Mouse (Mus musculus) stomach, postnatal 0 days (tissue): ENCODE data around the gene Tuba1b. TPM values are rescaled to one million over a fixed set of nuclear protein-coding genes. Genes with fewer than 3 reads are reported as not detected.
A peak's percentile ranks its signal among the peaks of the same experiment; 100 is the strongest.
"Not testable (repeated sequence)": the region's sequence is repeated elsewhere in the genome, so short reads cannot be mapped to it uniquely, and the experiment has no call there.

Experiments used
- ATAC-seq: fragments of 200-750 bp; cut with Nextera tagmentation; 2 replicates; pipeline ENCODE4 v1.8.0; 2017; ENCODE audit not compliant: low FRiP score, low TSS enrichment
- DNase-seq: peaks from one replicate; pipeline ENCODE4 v3.0.0-alpha.2; 2016; ENCODE audit warnings: low spot score
- H3K27ac ChIP-seq: fragments of 300-500 bp; sonication (generic); replicated peaks from 2 replicates; pipeline ENCODE4 v1.5.1; 2014; ENCODE audit warnings: mild to moderate bottlenecking, control low read depth
- H3K27me3 ChIP-seq: fragments of 300-500 bp; sonication (generic); 2 replicates; pipeline ENCODE4 v1.6.1; 2014; ENCODE audit warnings: low read length; ENCODE audit not compliant: control insufficient read depth, insufficient read depth
- H3K36me3 ChIP-seq: fragments of 300-500 bp; sonication (generic); 2 replicates; pipeline ENCODE4 v1.6.1; 2014; ENCODE audit warnings: low read length, mixed read lengths; ENCODE audit not compliant: control insufficient read depth, insufficient read depth
- H3K4me1 ChIP-seq: fragments of 300-500 bp; sonication (generic); replicated peaks from 2 replicates; pipeline ENCODE4 v1.6.1; 2014; ENCODE audit warnings: antibody characterized with exemption; ENCODE audit not compliant: control insufficient read depth, insufficient read depth
- H3K4me2 ChIP-seq: fragments of 300-500 bp; sonication (generic); replicated peaks from 2 replicates; pipeline ENCODE4 v1.6.1; 2014; ENCODE audit warnings: low read depth, mild to moderate bottlenecking, control low read depth, moderate library complexity
- H3K4me3 ChIP-seq: fragments of 300-500 bp; sonication (generic); 2 replicates; pipeline ENCODE4 v1.5.1; 2014; ENCODE audit warnings: low read depth, low read length, control low read depth
- H3K9ac ChIP-seq: fragments of 300-500 bp; sonication (generic); 2 replicates; pipeline ENCODE4 v1.6.1; 2014; ENCODE audit warnings: mild to moderate bottlenecking, low read length, control low read depth, mixed read lengths
- H3K9me3 ChIP-seq: fragments of 300-500 bp; sonication (generic); 2 replicates; pipeline ENCODE4 v1.6.1; 2016; ENCODE audit warnings: low read length; ENCODE audit not compliant: control insufficient read depth
- CTCF ChIP-seq: IDR thresholded peaks from 2 replicates; pipeline ENCODE4 v1.5.1; 2016; ENCODE audit warnings: antibody characterized with exemption, low read depth, mild to moderate bottlenecking, moderate library complexity
- EP300 ChIP-seq: optimal IDR thresholded peaks from 2 replicates; pipeline ENCODE3; 2016; ENCODE audit warnings: antibody characterized with exemption
- WGBS: fragments of 180-500 bp; shearing (Covaris S2); extraction: QIAGEN DNeasy Blood & Tissue Kit; methylation state at CpG from one replicate; pipeline ENCODE4 v1.1.7; 2014; 5-methylcytosine and 5-hydroxymethylcytosine counted together
- polyA plus RNA-seq: library from polyadenylated mRNA; unstranded; fragments of >200 nt; fragmentation: Nextera tagmentation; extraction: Ambion mirVana; gene quantifications from 2 replicates; pipeline ENCODE4 v1.2.1, GENCODE M21; 2015

Tuba1b gene
- polyA plus RNA-seq, 1 experiment from 2014 or later = 552 TPM

DNA sequence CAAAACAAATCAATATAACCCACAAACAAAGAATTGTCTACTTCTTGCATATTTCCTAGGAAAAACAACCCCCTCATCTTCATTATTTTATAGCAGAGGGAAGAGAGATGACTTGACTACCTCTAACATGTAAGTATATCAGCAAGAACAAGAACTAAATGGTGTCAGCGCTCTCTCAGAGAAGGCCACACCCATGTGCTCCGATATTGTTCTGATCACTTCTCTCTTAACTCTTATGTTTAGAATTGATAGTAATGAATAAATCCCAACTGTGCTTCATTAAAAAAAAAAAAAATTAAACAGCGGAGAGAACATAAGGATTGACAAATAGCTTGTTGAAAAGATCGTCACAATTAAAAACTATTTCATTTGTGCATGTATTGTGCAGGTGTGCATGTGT lies 21.0 kb upstream of the Tuba1b start:
- DNase-seq (no peak), ATAC-seq (no peak)
- Histone ChIP-seq H3K27ac (no peak overlapping the region), H3K4me3 (no peak overlapping the region), H3K4me1 (no peaks in the 10 kb centered on the region), H3K27me3 (no peaks in the 10 kb centered on the region), H3K9me3 (no peaks in the 10 kb centered on the region), H3K36me3 (no peaks in the 10 kb centered on the region), H3K9ac (no peak overlapping the region), H3K4me2 (no peak overlapping the region)
- 75% methylated on average over 4 of the region's 4 CpGs for WGBS
- no peak for TF ChIP-seq EP300
- no peak for TF ChIP-seq CTCF

DNA sequence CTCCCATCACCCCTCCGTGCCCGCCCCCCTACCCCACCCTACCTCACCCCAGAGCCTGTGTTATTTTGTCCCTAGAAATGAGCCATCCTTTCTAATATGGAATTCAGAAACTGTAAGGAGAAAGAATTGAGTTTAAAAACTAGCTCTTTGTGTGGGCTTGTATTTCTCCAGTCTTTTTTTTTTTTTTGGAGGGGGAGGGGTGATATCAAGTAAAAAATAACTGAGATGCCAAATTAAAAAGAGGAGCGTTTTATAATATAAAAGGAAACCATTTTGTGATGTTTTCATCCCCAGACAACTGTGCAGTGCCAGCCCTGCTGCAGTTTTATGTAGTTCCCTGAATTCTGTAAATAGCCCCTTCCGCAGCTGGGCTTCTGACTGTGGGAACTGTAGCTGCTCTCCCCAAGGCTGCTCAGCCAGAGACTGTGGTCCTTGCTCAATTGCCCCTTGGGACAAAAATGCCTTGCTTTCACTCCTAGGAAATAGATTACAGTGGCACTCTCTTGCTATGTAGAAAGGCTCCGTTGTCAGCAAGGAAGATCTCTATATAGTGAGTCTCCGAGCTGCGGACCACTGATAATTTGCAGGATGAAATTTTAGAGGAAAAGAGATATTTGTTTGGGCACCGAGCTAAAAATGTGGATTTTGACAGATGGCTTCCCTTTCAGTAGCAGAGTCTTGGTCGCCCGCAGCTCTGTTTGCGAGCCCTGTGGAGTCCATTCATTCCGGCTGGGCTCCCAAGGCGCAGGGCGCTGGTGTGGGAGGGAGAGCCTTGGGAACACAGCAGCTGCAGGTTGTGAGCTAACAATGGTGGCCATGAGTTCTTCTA lies 20.3 kb upstream of the Tuba1b start:
- H3K9me3 ChIP-seq = no peaks in the 10 kb centered on the region
- DNase-seq = no peak
- H3K36me3 ChIP-seq = no peaks in the 10 kb centered on the region
- TF ChIP-seq CTCF (no peak), EP300 (no peak)
- no peaks in the 10 kb centered on the region for H3K27me3 ChIP-seq
- no peak for ATAC-seq
- WGBS = 36% methylated on average over 14 of the region's 14 CpGs
- H3K4me1 ChIP-seq = no peaks in the 10 kb centered on the region
- H3K4me3 ChIP-seq = no peak overlapping the region; the same call in 1 of the 2 replicates
- no peak overlapping the region for H3K9ac ChIP-seq
- no peak overlapping the region; the same call in 1 of the 2 replicates for H3K27ac ChIP-seq
- H3K4me2 ChIP-seq = peak overlapping the region; percentile 1; the same call in 1 of the 2 replicates

DNA sequence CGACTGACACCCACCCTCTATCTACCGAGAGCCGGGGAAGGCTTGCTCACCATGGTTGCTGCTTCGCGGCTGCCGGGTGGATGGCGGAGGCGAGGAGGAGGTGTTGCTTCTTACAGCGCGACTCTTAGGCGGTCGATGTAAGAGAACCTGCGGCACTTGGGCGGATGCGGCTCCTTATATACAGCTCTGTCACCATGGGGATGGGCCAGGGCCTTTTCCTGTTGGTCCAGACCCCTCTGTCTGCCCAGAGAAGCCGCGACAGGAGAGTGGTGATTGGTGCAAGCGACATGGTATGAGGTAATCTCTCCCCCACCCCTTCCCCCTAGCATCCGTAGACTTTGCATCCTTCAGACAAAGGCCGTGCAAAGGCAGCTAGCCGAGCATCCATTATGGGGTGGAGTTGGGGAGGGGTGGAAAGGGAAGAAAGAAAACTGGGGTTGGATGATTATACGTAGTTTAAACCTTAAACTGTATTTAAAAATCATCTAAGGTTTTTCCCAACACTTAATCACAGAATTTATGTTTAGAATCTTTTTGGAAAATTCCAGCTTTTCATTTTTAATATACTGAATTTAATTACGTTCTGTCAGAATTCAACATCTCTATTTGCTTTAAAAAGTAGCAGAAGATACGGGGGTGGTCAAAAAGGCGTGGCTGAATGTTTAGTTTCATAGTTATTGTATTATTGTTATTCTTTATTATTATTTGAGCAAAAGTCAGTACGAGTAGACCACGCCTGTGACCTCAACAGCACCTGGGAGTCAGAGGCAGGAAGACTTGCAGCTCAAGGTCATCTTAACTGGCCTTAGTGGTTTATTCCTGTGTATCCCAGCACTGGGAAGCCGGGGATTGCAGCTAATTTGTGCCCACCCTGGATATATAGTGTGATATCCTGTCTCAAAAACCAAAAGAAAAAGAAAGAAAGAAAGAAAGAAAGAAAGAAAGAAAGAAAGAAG lies 19.3 kb upstream of the Tuba1b start, which contains the start of the genes Gm49450 and Tuba1a:
TSS of gene Gm49450 (minus strand) at position 151 of the 956 bp plus-strand sequence.
TSS of gene Tuba1a (minus strand) at position 303 of the 956 bp plus-strand sequence.
- ATAC-seq (peak; percentile 96), DNase-seq (peak; percentile 77)
- Histone ChIP-seq H3K4me2 (peak within 1 kb of the TSS; percentile 55), H3K4me1 (no peaks in the 10 kb centered on the region), H3K4me3 (peak within 1 kb of the TSS; percentile 77), H3K27ac (peak within 1 kb of the TSS; percentile 92), H3K36me3 (no peaks in the 10 kb centered on the region; the same call in 1 of the 2 replicates), H3K9ac (peak within 1 kb of the TSS; percentile 89), H3K9me3 (no peaks in the 10 kb centered on the region), H3K27me3 (no peaks in the 10 kb centered on the region)
- WGBS = 7% methylated on average over 28 of the region's 28 CpGs
- no peak for TF ChIP-seq EP300
- 0 out of 2 replicates have a peak, but pooled peaks have one; percentile 4 for TF ChIP-seq CTCF

DNA sequence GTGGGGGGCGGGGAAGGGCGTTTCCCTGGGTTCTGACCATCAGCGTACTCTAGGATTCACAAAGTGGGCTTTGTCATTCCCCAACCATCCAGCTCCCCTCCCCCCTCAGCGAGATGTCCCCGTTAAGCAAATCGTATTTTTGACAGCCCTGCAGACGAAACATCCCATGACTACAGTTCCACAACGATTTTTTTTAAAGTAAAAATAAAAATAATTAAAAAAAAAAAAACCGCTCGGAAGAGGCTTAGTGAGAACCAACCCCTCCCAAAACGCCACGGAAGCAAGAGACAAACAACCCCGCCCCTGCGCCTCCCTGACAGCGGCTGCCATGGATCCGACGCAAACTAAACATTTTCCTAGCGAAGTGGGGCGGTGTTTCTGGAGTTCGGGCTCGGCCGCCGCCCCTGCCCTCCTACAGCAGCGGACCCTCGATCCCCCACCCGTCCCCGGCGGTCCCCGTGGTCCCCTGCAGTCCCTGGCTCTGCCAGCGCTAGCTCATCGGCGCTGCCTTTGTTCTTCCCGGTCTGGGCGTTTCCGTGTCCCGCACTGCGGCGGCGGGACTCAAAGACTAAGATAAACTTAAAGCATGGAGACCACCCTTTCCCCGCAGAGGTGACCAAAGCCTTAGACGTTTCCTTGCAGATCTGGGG lies 18.5 kb upstream of the Tuba1b start:
- H3K4me3 ChIP-seq = peak overlapping the region; percentile 77
- under 1% methylated on average over 41 of the region's 41 CpGs for WGBS
- no peaks in the 10 kb centered on the region for H3K27me3 ChIP-seq
- peak; percentile 71 for DNase-seq
- H3K9ac ChIP-seq = peak overlapping the region; percentile 89
- ATAC-seq = peak; percentile 72
- H3K36me3 ChIP-seq = no peaks in the 10 kb centered on the region; the same call in 1 of the 2 replicates
- TF ChIP-seq CTCF (peak; percentile 61), EP300 (peak; percentile 24)
- H3K9me3 ChIP-seq = no peaks in the 10 kb centered on the region
- H3K4me1 ChIP-seq = no peaks in the 10 kb centered on the region
- H3K27ac ChIP-seq = peak overlapping the region; percentile 92
- H3K4me2 ChIP-seq = peak overlapping the region; percentile 55

DNA sequence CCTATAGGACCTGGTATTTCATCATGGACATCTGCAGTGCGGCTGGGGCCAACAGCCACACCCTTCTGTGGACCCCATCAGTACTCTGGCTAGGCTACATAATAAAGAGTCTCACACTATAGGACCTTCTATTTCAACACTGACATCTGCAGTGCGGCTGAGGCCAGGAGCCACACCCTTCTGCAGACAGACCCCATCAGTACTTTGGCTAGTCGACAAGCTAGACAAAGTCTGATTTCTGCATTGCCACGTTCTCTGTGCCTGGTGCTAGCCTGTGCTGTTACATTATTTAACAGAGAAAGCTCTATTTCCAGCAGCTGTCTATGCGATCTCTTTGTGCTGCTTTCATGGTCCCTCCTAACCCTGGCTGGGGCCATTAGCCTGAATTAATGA lies 17.7 kb upstream of the Tuba1b start:
- Histone ChIP-seq H3K36me3 (no peaks in the 10 kb centered on the region; the same call in 1 of the 2 replicates), H3K9me3 (no peaks in the 10 kb centered on the region), H3K27me3 (no peaks in the 10 kb centered on the region), H3K27ac (peak overlapping the region; percentile 26; the same call in 1 of the 2 replicates), H3K9ac (peak overlapping the region; percentile 51), H3K4me1 (no peaks in the 10 kb centered on the region), H3K4me2 (peak overlapping the region; percentile 55), H3K4me3 (peak overlapping the region; percentile 77)
- no peak for TF ChIP-seq EP300
- TF ChIP-seq CTCF = no peak
- WGBS = 23% methylated on average over 5 of the region's 5 CpGs
- ATAC-seq = no peak
- no peak for DNase-seq

DNA sequence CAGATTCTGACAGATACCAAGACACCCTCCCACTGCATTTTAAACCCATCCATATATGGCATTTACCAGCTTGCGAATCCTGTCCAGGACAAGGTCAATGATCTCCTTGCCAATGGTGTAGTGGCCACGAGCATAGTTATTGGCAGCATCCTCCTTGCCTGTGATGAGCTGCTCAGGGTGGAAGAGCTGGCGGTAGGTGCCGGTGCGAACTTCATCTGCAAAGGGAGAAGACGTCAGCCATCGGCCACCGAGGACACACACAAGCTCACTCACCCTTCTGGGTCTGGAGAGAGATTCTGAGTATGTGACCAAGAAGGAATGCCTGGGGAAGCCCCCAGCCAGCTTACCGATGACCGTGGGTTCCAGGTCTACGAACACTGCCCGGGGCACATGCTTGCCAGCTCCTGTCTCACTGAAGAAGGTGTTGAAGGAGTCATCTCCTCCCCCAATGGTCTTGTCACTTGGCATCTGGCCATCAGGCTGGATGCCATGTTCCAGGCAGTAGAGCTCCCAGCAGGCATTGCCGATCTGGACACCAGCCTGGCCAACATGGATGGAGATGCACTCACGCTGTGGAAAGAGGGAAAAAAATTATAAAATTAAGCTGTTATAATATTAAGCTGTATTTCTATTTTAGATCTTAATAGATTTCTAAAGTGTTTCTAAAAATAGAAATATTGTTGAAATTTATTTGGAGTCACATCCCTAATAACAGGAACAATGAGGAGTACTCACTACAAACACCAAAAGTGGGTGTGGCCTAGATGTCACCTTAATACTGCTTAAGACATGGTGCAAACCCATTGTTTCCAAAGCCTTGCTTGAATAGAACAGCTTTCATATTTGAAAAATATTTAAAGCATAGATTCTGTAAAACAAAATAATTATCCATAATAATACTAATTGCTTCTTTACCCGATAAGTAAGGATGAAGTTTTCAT lies 17.0 kb upstream of the Tuba1b start:
- Histone ChIP-seq H3K4me2 (peak overlapping the region; percentile 55), H3K4me3 (peak overlapping the region; percentile 77; the same call in 1 of the 2 replicates)
- H3K9ac ChIP-seq, H3K9me3 ChIP-seq, H3K27ac ChIP-seq, DNase-seq, H3K4me1 ChIP-seq, H3K36me3 ChIP-seq, ATAC-seq, H3K27me3 ChIP-seq: not testable (repeated sequence)
- whole genome bisulfite sequencing = 79% methylated on average over 11 of the region's 15 CpGs
